8 mouse cellular contexts compared by ENCODE assay signal in genomic region chr5:30949654-30950326, GRCm38 (mm10). TPM values are rescaled to one million over a fixed set of nuclear protein-coding genes. Genes with fewer than 3 reads are reported as not detected.
DNase-seq lines count a peak whose midpoint lies in the region; ATAC-seq and TF ChIP-seq lines count a peak whose summit lies in the region.

No protein-coding gene starts in this region.

- H3K9me3 ChIP-seq in ES-E14 (ENCODE audit: control insufficient read depth, insufficient read depth, low read depth, low read length), result no peaks in the 10 kb centered on the region
- no peaks in the 10 kb centered on the region for H3K9me3 ChIP-seq in forebrain, embryonic 14.5 days (replicated peaks; ENCODE audit: control insufficient read depth, low read length)
- no peaks in the 10 kb centered on the region for H3K9me3 ChIP-seq in liver, postnatal 0 days (ENCODE audit: low read length)
- no peaks in the 10 kb centered on the region for H3K9me3 ChIP-seq in neural tube, embryonic 13.5 days

- peak; percentile 45 for TF ChIP-seq POLR2A in testis, adult 2 months (IDR thresholded peaks at IDR 0.05; ENCODE audit: control insufficient read depth, low read depth, low read length)

- H3K27me3 ChIP-seq in forebrain, embryonic 14.5 days (replicated peaks; ENCODE audit: control insufficient read depth, insufficient read depth, low read length), result no peaks in the 10 kb centered on the region
- H3K27me3 ChIP-seq in liver, postnatal 0 days (ENCODE audit: insufficient read depth, low read length), result no peaks in the 10 kb centered on the region
- 0 out of 2 replicates have a peak, but pooled peaks cover 4% of the 10 kb centered on the region for H3K27me3 ChIP-seq in neural tube, embryonic 13.5 days
- H3K27me3 ChIP-seq in testis, adult 2 months (ENCODE audit: control insufficient read depth, insufficient read depth, low read length), result no peaks in the 10 kb centered on the region

- peak overlapping the region; percentile 92 for H3K4me2 ChIP-seq in forebrain, embryonic 14.5 days (ENCODE audit: low read length)
- H3K4me2 ChIP-seq in liver, postnatal 0 days (ENCODE audit: low read depth, low read length), result peak overlapping the region; percentile 88
- peak overlapping the region; percentile 77 for H3K4me2 ChIP-seq in neural tube, embryonic 13.5 days

- intact Hi-C loops in heart, postnatal 14 days (cut with DNase I), result no loop called here

- peak overlapping the region; percentile 87 for H3K9ac ChIP-seq in ES-E14 (ENCODE audit: insufficient read depth, low read depth, low read length, poor library complexity, severe bottlenecking)
- H3K9ac ChIP-seq in forebrain, embryonic 14.5 days (ENCODE audit: low read length), result peak overlapping the region; percentile 70
- peak overlapping the region; percentile 69 for H3K9ac ChIP-seq in liver, postnatal 0 days (replicated peaks)
- peak overlapping the region; percentile 68 for H3K9ac ChIP-seq in neural tube, embryonic 13.5 days

- ATAC-seq in forebrain, embryonic 14.5 days, result peak; percentile 87
- ATAC-seq in liver, postnatal 0 days, result peak; percentile 88
- peak; percentile 90 for ATAC-seq in neural tube, embryonic 13.5 days (ENCODE audit: low read depth)

- peaks cover 17% of the 10 kb centered on the region for H3K36me3 ChIP-seq in ES-E14 (ENCODE audit: control insufficient read depth, insufficient read depth, low read length, poor library complexity, severe bottlenecking)
- peaks cover 28% of the 10 kb centered on the region for H3K36me3 ChIP-seq in forebrain, embryonic 14.5 days (ENCODE audit: control insufficient read depth, insufficient read depth, low read length)
- H3K36me3 ChIP-seq in liver, postnatal 0 days (replicated peaks; ENCODE audit: insufficient read depth, low read length), result peaks cover 24% of the 10 kb centered on the region
- H3K36me3 ChIP-seq in neural tube, embryonic 13.5 days, result peaks cover 32% of the 10 kb centered on the region
- H3K36me3 ChIP-seq in testis, adult 2 months (ENCODE audit: control insufficient read depth, insufficient read depth, low read length), result peaks cover 4% of the 10 kb centered on the region

- in situ Hi-C loops in ES-E14 (cut with MboI; ENCODE audit: low sequenced_read_pairs in 2 of 2, unreplicated experiment in 2 of 2), result loop anchor here in 1 of 2 experiments (25.0 kb wide), 1 partner anchor 137 kb away; the partner anchor contains the start of gene Mapre3

- no peak overlapping the region; the same call in 1 of the 2 replicates for H3K27ac ChIP-seq in ES-E14 (ENCODE audit: insufficient read depth, low read depth, low read length, poor library complexity, severe bottlenecking)
- H3K27ac ChIP-seq in forebrain, embryonic 14.5 days (ENCODE audit: low read depth, low read length), result peak overlapping the region; percentile 52; the same call in 1 of the 2 replicates
- H3K27ac ChIP-seq in liver, postnatal 0 days (ENCODE audit: low read depth), result peak overlapping the region; percentile 86
- peak overlapping the region; percentile 68 for H3K27ac ChIP-seq in neural tube, embryonic 13.5 days (replicated peaks)
- peak overlapping the region; percentile 40 for H3K27ac ChIP-seq in testis, adult 2 months (ENCODE audit: control insufficient read depth, insufficient read depth, low read depth, low read length)

- H3K4me1 ChIP-seq in ES-E14 (ENCODE audit: control insufficient read depth in 2 of 2, insufficient read depth in 2 of 2, low read length in 2 of 2, poor library complexity in 1 of 2), result peaks cover 0 to 5% of the 10 kb centered on the region in 2 experiments; a peak in 2 of 4 replicates
- peaks cover 6% of the 10 kb centered on the region for H3K4me1 ChIP-seq in forebrain, embryonic 14.5 days (ENCODE audit: control insufficient read depth, insufficient read depth, low read length)
- peaks cover 13% of the 10 kb centered on the region for H3K4me1 ChIP-seq in liver, postnatal 0 days (ENCODE audit: insufficient read depth)
- peaks cover 24% of the 10 kb centered on the region for H3K4me1 ChIP-seq in neural tube, embryonic 13.5 days (replicated peaks)
- H3K4me1 ChIP-seq in testis, adult 2 months (ENCODE audit: control insufficient read depth, insufficient read depth, low read length), result peaks cover 16% of the 10 kb centered on the region

- peak overlapping the region; percentile 76 to 84 for H3K4me3 ChIP-seq in ES-E14 (ENCODE audit: insufficient read depth in 1 of 2, low read depth in 1 of 2, low read length in 2 of 2, poor library complexity in 1 of 2, severe bottlenecking in 1 of 2)
- H3K4me3 ChIP-seq in forebrain, embryonic 14.5 days (ENCODE audit: low read depth, low read length), result peak overlapping the region; percentile 49
- peak overlapping the region; percentile 69 for H3K4me3 ChIP-seq in liver, postnatal 0 days (ENCODE audit: low read depth, low read length)
- peak overlapping the region; percentile 53 for H3K4me3 ChIP-seq in neural tube, embryonic 13.5 days
- H3K4me3 ChIP-seq in testis, adult 2 months (ENCODE audit: control insufficient read depth, low read depth, low read length), result peak overlapping the region; percentile 84

- peak; percentile 88 for DNase-seq in ES-E14 (ENCODE audit: low read depth, low spot score)
- peak; percentile 80 for DNase-seq in cerebellum, adult 11 months
- DNase-seq in forebrain, embryonic 14.5 days (ENCODE audit: low spot score), result peak; percentile 94
- DNase-seq in heart, postnatal 14 days, result peak; percentile 94 to 95
- DNase-seq in layer of hippocampus, adult 11-12 months (ENCODE audit: low spot score), result peak; percentile 92
- DNase-seq in liver, postnatal 0 days, result peak; percentile 94

- TF ChIP-seq EP300 in liver, postnatal 0 days (IDR thresholded peaks at IDR 0.05; ENCODE audit: low read depth), result no peak

- WGBS in forebrain, embryonic 14.5 days, result under 1% methylated on average over 31 of the region's 31 CpGs
- WGBS in liver, postnatal 0 days (ENCODE audit: insufficient replicate concordance), result under 1% methylated on average over 31 of the region's 31 CpGs
- under 1% methylated on average over 31 of the region's 31 CpGs for WGBS in neural tube, embryonic 13.5 days

- TF ChIP-seq CTCF in liver, postnatal 0 days (IDR thresholded peaks at IDR 0.05; ENCODE audit: low read depth), result peak; percentile 42
- no peak for TF ChIP-seq CTCF in testis, adult 2 months (IDR thresholded peaks at IDR 0.05; ENCODE audit: control insufficient read depth, insufficient read depth, insufficient replicate concordance, low read depth, low read length)

TF ChIP-seq in ES-E14, 5 proteins besides CTCF, POLR2A, EP300 and RAD21:
- TF ChIP-seq ZNF384 (IDR thresholded peaks at IDR 0.05; ENCODE audit: low read depth, low read length), result no peak
- no peak for TF ChIP-seq MAFK (IDR thresholded peaks at IDR 0.05; ENCODE audit: insufficient read depth, low read depth, low read length)
- no peak for TF ChIP-seq HCFC1 (IDR thresholded peaks at IDR 0.05; ENCODE audit: borderline replicate concordance, insufficient read depth, low read length)
- no peak for TF ChIP-seq CHD2 (IDR thresholded peaks at IDR 0.05; ENCODE audit: low read depth, low read length)
- no peak for TF ChIP-seq ZC3H11A (IDR thresholded peaks at IDR 0.05; ENCODE audit: borderline replicate concordance, low read depth, low read length)

RNA-seq across cellular contexts. Expression of gene Cgref1, which starts 4.4 kb away (rescaled TPM):
- total RNA-seq in ES-E14 (2012; rRNA removed), result 14.7 and 21.5 TPM in 2 replicates
- 21.4 and 26.2 TPM in 2 replicates for polyA plus RNA-seq in forebrain, embryonic 14.5 days (2014; fragmentation: Nextera tagmentation; extraction: Ambion mirVana)
- total RNA-seq in heart, postnatal 14 days (2021), result under 1 TPM; 0.39 to 0.45 TPM
- polyA plus RNA-seq in liver, postnatal 0 days (2015; fragmentation: Nextera tagmentation; extraction: Ambion mirVana), result 18.7 and 22.8 TPM in 2 replicates
- 33.7 and 38.1 TPM in 2 replicates for polyA plus RNA-seq in neural tube, embryonic 13.5 days (2015; fragmentation: Nextera tagmentation; extraction: Ambion mirVana)
- 0.69 and 0.77 TPM in 2 replicates for polyA plus RNA-seq in testis, adult 2 months (2012; rRNA removed)

RNA-seq across cellular contexts. Expression of gene Preb, which starts 10.4 kb away (rescaled TPM):
- 94.2 and 96.4 TPM in 2 replicates for total RNA-seq in ES-E14 (2012; rRNA removed)
- polyA plus RNA-seq in forebrain, embryonic 14.5 days (2014; fragmentation: Nextera tagmentation; extraction: Ambion mirVana), result 79.3 and 92.0 TPM in 2 replicates
- 10 to 100 TPM; 74.1 to 79.3 TPM for total RNA-seq in heart, postnatal 14 days (2021)
- polyA plus RNA-seq in liver, postnatal 0 days (2015; fragmentation: Nextera tagmentation; extraction: Ambion mirVana), result 79.2 and 80.6 TPM in 2 replicates
- 117 and 120 TPM in 2 replicates for polyA plus RNA-seq in neural tube, embryonic 13.5 days (2015; fragmentation: Nextera tagmentation; extraction: Ambion mirVana)
- polyA plus RNA-seq in testis, adult 2 months (2012; rRNA removed), result 79.5 and 83.1 TPM in 2 replicates

RNA-seq across cellular contexts. Expression of gene Tcf23, which starts 18.7 kb away (rescaled TPM):
- total RNA-seq in ES-E14 (2012; rRNA removed), result 0.05 and 0.27 TPM in 2 replicates
- not detected in 2 replicates for polyA plus RNA-seq in forebrain, embryonic 14.5 days (2014; fragmentation: Nextera tagmentation; extraction: Ambion mirVana)
- total RNA-seq in heart, postnatal 14 days (2021), result under 1 TPM; 0.51 to 0.55 TPM
- polyA plus RNA-seq in liver, postnatal 0 days (2015; fragmentation: Nextera tagmentation; extraction: Ambion mirVana), result 0.05 TPM in 1 of 2 replicates, not detected in the other
- polyA plus RNA-seq in neural tube, embryonic 13.5 days (2015; fragmentation: Nextera tagmentation; extraction: Ambion mirVana), result not detected in 2 replicates
- polyA plus RNA-seq in testis, adult 2 months (2012; rRNA removed), result 1.00 and 1.0 TPM in 2 replicates

RNA-seq across cellular contexts. Expression of gene Khk, which starts 28.6 kb away (rescaled TPM):
- total RNA-seq in ES-E14 (2012; rRNA removed), result 14.9 and 21.2 TPM in 2 replicates
- 8.3 and 11.2 TPM in 2 replicates for polyA plus RNA-seq in forebrain, embryonic 14.5 days (2014; fragmentation: Nextera tagmentation; extraction: Ambion mirVana)
- 10 to 100 TPM; 15.4 TPM for total RNA-seq in heart, postnatal 14 days (2021)
- polyA plus RNA-seq in liver, postnatal 0 days (2015; fragmentation: Nextera tagmentation; extraction: Ambion mirVana), result 56.9 and 57.7 TPM in 2 replicates
- polyA plus RNA-seq in neural tube, embryonic 13.5 days (2015; fragmentation: Nextera tagmentation; extraction: Ambion mirVana), result 11.4 and 11.9 TPM in 2 replicates
- 6.0 and 10.3 TPM in 2 replicates for polyA plus RNA-seq in testis, adult 2 months (2012; rRNA removed)

RNA-seq across cellular contexts. Expression of gene Emilin1, which starts 36.6 kb away (rescaled TPM):
- total RNA-seq in ES-E14 (2012; rRNA removed), result 14.3 and 16.6 TPM in 2 replicates
- polyA plus RNA-seq in forebrain, embryonic 14.5 days (2014; fragmentation: Nextera tagmentation; extraction: Ambion mirVana), result 8.6 and 11.6 TPM in 2 replicates
- 10 to 100 TPM; 38.9 to 46.9 TPM for total RNA-seq in heart, postnatal 14 days (2021)
- polyA plus RNA-seq in liver, postnatal 0 days (2015; fragmentation: Nextera tagmentation; extraction: Ambion mirVana), result 25.3 and 30.9 TPM in 2 replicates
- 30.7 and 43.9 TPM in 2 replicates for polyA plus RNA-seq in neural tube, embryonic 13.5 days (2015; fragmentation: Nextera tagmentation; extraction: Ambion mirVana)
- 5.7 and 6.5 TPM in 2 replicates for polyA plus RNA-seq in testis, adult 2 months (2012; rRNA removed)

Comparison
In these comparisons a context has a peak if more than half of its experiments do, and no peak if none do; other contexts are left out.
1. RNA of gene Cgref1, which starts 4.4 kb away (polyA plus RNA-seq): 33.7 to 38.1 TPM in neural tube, embryonic 13.5 days, 21.4 to 26.2 TPM in forebrain, embryonic 14.5 days and 18.7 to 22.8 TPM in liver, postnatal 0 days; 0.69 to 0.77 TPM in testis, adult 2 months; every median in the first group is over 10 times any median in the second.
2. Peak in every context shown above with its lines, with median percentiles within 50 percentile points of each other: DNase-seq, H3K4me3 ChIP-seq, H3K9ac ChIP-seq, ATAC-seq and H3K4me2 ChIP-seq.